Mouse (Mus musculus) ES-E14 (cell line): ENCODE results near the gene Hspbap1. TPM values are rescaled to one million over a fixed set of nuclear protein-coding genes. Genes with fewer than 3 reads are reported as not detected.

ENCODE experiments used
- DNase-seq: peaks from one replicate; pipeline ENCODE4 v3.0.0-alpha.2; 2013; ENCODE audit warnings: low read depth, low spot score
- H3K27ac ChIP-seq: 2 replicates; pipeline ENCODE4 v1.5.1; 2012; ENCODE audit warnings: low read depth, mild to moderate bottlenecking, low read length, moderate library complexity, mixed read lengths; ENCODE audit not compliant: poor library complexity, insufficient read depth, severe bottlenecking
- H3K36me3 ChIP-seq: 2 replicates; pipeline ENCODE4 v1.6.1; 2012; ENCODE audit warnings: mild to moderate bottlenecking, low read length, moderate library complexity, mixed read lengths; ENCODE audit not compliant: control insufficient read depth, poor library complexity, insufficient read depth, severe bottlenecking
- H3K4me1 ChIP-seq, 2 experiments: fragments of 150-350 bp in 1 of 2; sonication (generic) in 1 of 2; 2 replicates each; pipeline ENCODE4 v1.6.1; 2012; ENCODE audit warnings: low read length in 2 of 2, mild to moderate bottlenecking in 1 of 2, mixed read lengths in 1 of 2; ENCODE audit not compliant: control insufficient read depth in 2 of 2, insufficient read depth in 2 of 2, poor library complexity in 1 of 2
- H3K4me3 ChIP-seq, 2 experiments: fragments of 150-350 bp in 1 of 2; sonication (generic) in 1 of 2; 2 replicates each; pipeline ENCODE4 v1.5.1; 2012; ENCODE audit warnings: low read length in 2 of 2, low read depth in 1 of 2, mild to moderate bottlenecking in 1 of 2, mixed read lengths in 1 of 2; ENCODE audit not compliant: insufficient read depth in 1 of 2, poor library complexity in 1 of 2, severe bottlenecking in 1 of 2
- H3K9ac ChIP-seq: 2 replicates; pipeline ENCODE4 v1.6.1; 2012; ENCODE audit warnings: low read depth, mild to moderate bottlenecking, low read length, mixed read lengths; ENCODE audit not compliant: poor library complexity, insufficient read depth, severe bottlenecking
- H3K9me3 ChIP-seq: fragments of 150-350 bp; sonication (generic); 2 replicates; pipeline ENCODE4 v1.6.1; 2012; ENCODE audit warnings: low read depth, mild to moderate bottlenecking, low read length; ENCODE audit not compliant: control insufficient read depth, insufficient read depth
- CHD2 ChIP-seq: IDR thresholded peaks from 2 replicates; pipeline ENCODE4 v1.6.1; 2014; ENCODE audit warnings: mild to moderate bottlenecking, low read depth, low read length, inconsistent platforms
- HCFC1 ChIP-seq: IDR thresholded peaks from 2 replicates; pipeline ENCODE4 v1.6.1; 2012; ENCODE audit warnings: low read length, inconsistent platforms, borderline replicate concordance; ENCODE audit not compliant: insufficient read depth
- MAFK ChIP-seq: IDR thresholded peaks from 2 replicates; pipeline ENCODE4 v1.6.1; 2014; ENCODE audit warnings: mild to moderate bottlenecking, low read depth, low read length, inconsistent platforms; ENCODE audit not compliant: insufficient read depth
- ZC3H11A ChIP-seq: IDR thresholded peaks from 2 replicates; pipeline ENCODE4 v1.6.1; 2012; ENCODE audit warnings: low read depth, mild to moderate bottlenecking, inconsistent platforms, low read length, borderline replicate concordance
- ZNF384 ChIP-seq: IDR thresholded peaks from 2 replicates; pipeline ENCODE4 v1.6.1; 2012; ENCODE audit warnings: low read depth, low read length, inconsistent platforms
- in situ Hi-C, 2 experiments: fragments of 600-800 bp; cut with MboI; formaldehyde crosslinking; loops; one replicate each; pipeline ENCODE4 v1.15.1; 2025; ENCODE audit warnings: low sequenced_read_pairs in 2 of 2, inconsistent platforms in 1 of 2; ENCODE audit not compliant: unreplicated experiment in 2 of 2
- total RNA-seq: library from RNA; depleted of rRNA; stranded (reverse); fragments of 300-350 nt; gene quantifications from 2 replicates; pipeline ENCODE4 v1.2.3, GENCODE M21; 2012; rRNA removed

Hspbap1 gene
- total RNA-seq, 1 experiment = 73.5 TPM

DNA sequence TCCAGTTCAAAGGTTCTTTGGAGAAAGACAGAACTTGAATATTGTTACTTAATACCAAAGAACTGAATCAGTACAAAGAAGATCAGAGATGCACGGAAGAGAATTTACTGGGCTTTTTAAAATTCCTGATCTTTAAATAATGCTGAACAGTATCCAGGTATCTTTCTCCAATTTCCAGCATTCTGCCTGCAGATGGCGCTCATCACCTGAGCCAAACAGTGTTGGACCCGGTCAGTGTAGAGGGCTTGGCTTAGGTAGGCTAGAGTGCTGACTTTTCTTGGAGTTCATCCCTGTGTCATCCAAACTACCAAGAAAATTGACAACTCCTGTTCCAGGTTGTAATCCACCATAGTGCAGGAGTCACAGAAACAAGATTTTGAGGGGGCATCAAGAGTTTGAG, 104.2 kb downstream of the Hspbap1 start:
- no peak overlapping the region for H3K27ac ChIP-seq
- in situ Hi-C loops = no loop called here

More for the DNA sequence above, 104.2 kb downstream of the Hspbap1 start:
- Histone ChIP-seq H3K9me3 (no peaks in the 10 kb centered on the region), H3K4me1 (peaks cover 6 to 10% of the 10 kb centered on the region in 2 experiments), H3K36me3 (no peaks in the 10 kb centered on the region), H3K4me3 (no peak overlapping the region), H3K9ac (no peak overlapping the region)
- TF ChIP-seq CHD2 = no peak
- TF ChIP-seq HCFC1 = no peak
- no peak for TF ChIP-seq MAFK
- TF ChIP-seq ZNF384 = no peak
- TF ChIP-seq ZC3H11A = peak; percentile 50; the same call in 1 of the 2 replicates
- DNase-seq = peak; percentile 55

Other genes with a start within 250 kb of the Hspbap1 start
- 6.4 and 13.3 TPM in 2 replicates for gene Sema5b, start 229.2 kb upstream of the Hspbap1 start, total RNA-seq
- 30.4 and 53.5 TPM in 2 replicates for gene Dirc2, start 1.0 kb upstream of the Hspbap1 start, total RNA-seq
- gene Parp14, start 101.2 kb downstream of the Hspbap1 start, total RNA-seq = 2.5 and 4.6 TPM in 2 replicates
- gene Parp9, start 168.1 kb downstream of the Hspbap1 start, total RNA-seq = 4.8 and 7.3 TPM in 2 replicates
- 3.2 and 3.8 TPM in 2 replicates for gene Dtx3l, start 168.8 kb downstream of the Hspbap1 start, total RNA-seq
- gene Kpna1, start 208.4 kb downstream of the Hspbap1 start, total RNA-seq = 34.4 and 43.0 TPM in 2 replicates